Mouse (Mus musculus): ENCODE measurements around the gene Ankef1.
A peak's percentile ranks its signal among the peaks of the same experiment; 100 is the strongest.

Ankef1 gene

DNA sequence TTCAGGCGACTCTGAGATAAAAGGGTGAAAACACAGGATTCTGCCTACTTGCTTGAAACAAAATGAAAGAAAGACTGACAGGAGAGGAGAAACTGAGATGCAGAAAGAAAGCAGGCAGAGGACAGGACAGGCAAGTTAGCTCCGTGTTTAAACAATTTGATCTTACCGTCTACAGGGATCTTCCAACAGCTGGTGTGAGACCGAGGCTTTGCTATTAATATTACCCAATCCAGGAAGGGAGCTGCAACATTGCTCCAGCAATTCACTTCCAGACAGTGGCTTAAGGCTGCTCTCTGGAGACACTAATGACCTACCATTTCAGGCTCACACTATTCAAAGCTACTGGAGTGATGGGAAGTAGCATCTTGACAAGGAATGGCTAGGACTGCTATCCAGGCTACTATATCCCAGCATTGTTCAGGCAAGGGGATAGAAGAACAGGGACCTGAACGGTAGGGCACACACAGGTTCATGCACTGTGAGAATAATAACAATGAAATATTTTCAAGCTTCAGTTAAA is 99.0 kb downstream of the Ankef1 start:
- peak; percentile 63 for DNase-seq (ENCODE audit: low spot score)

DNA sequence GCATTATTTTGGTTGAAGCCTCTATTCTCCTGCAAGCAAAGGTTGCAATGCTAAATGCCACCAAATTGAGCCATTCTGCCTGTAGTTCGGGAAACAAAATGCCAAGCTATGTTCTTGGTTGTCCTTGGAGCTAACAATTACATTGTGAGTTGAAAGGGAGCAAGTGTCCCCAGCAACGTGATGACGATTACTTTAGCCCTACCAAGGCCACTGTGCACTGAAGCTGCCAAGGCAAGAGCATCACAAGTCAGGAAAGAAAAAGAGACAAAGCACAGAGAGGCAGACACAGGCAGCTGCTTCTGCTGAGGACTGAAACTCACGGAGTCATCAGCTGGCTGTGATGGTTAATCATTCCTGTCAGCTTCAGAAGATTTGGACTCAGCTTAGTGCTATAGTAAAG is 99.5 kb downstream of the Ankef1 start:
- no peak for DNase-seq (ENCODE audit: low spot score)
